Mouse (Mus musculus): ENCODE results near the gene Clcn7. TPM values are rescaled to one million over a fixed set of nuclear protein-coding genes. Genes with fewer than 3 reads are reported as not detected.

Clcn7 gene
- polyA plus RNA-seq, 1 experiment from 2014 or later, result 36.3 TPM

- WGBS, result under 1% methylated on average over 80 of the region's 104 CpGs
- peak; percentile 41; the same call in 1 of the 2 replicates for ATAC-seq (replicated peaks)
- H3K4me1 ChIP-seq, result peaks cover 43% of the 10 kb centered on the region
- peak within 1 kb of the TSS; percentile 72 for H3K9ac ChIP-seq
- peak within 1 kb of the TSS; percentile 80 for H3K27ac ChIP-seq
- H3K4me2 ChIP-seq, result peak within 1 kb of the TSS; percentile 95
- H3K27me3 ChIP-seq (replicated peaks), result no peaks in the 10 kb centered on the region
- no peaks in the 10 kb centered on the region for H3K9me3 ChIP-seq
- peak within 1 kb of the TSS; percentile 77 for H3K4me3 ChIP-seq
- 0 out of 2 replicates have a peak, but pooled peaks cover 6% of the 10 kb centered on the region for H3K36me3 ChIP-seq (replicated peaks)
Observed at GRCm38 (mm10) chr17:25188150-25189031, 55.2 kb downstream of the Clcn7 start, which contains the start of gene Unkl. TSS of gene Unkl (plus strand) at chr17:25188397.

GRCm38 (mm10) chr17:25189091-25189490, 55.9 kb downstream of the Clcn7 start:
- H3K27ac ChIP-seq, result no peak overlapping the region
- 4% methylated on average over 16 of the region's 16 CpGs for WGBS

GRCm38 (mm10) chr17:25202401-25202800, 69.2 kb downstream of the Clcn7 start:
- H3K9ac ChIP-seq, result no peak overlapping the region
- H3K27me3 ChIP-seq (replicated peaks), result no peaks in the 10 kb centered on the region
- H3K4me3 ChIP-seq, result no peak overlapping the region
- no peaks in the 10 kb centered on the region for H3K4me1 ChIP-seq
- no peaks in the 10 kb centered on the region for H3K9me3 ChIP-seq
- ATAC-seq (replicated peaks), result no peak
- WGBS, result 90% methylated on average over 4 of the region's 4 CpGs
- no peak overlapping the region for H3K27ac ChIP-seq
- no peak overlapping the region for H3K4me2 ChIP-seq
- peaks cover 43% of the 10 kb centered on the region for H3K36me3 ChIP-seq (replicated peaks)

More at GRCm38 (mm10) chr17:25189091-25189490, 55.9 kb downstream of the Clcn7 start:
- no peaks in the 10 kb centered on the region for H3K27me3 ChIP-seq (replicated peaks)
- no peaks in the 10 kb centered on the region for H3K9me3 ChIP-seq
- H3K4me3 ChIP-seq, result peak overlapping the region; percentile 77
- H3K4me1 ChIP-seq, result peaks cover 38% of the 10 kb centered on the region
- peak overlapping the region; percentile 95 for H3K4me2 ChIP-seq
- ATAC-seq (replicated peaks), result no peak
- H3K36me3 ChIP-seq (replicated peaks), result 0 out of 2 replicates have a peak, but pooled peaks cover 10% of the 10 kb centered on the region
- peak overlapping the region; percentile 72 for H3K9ac ChIP-seq

- Histone ChIP-seq H3K9ac (no peak overlapping the region), H3K4me3 (no peak overlapping the region), H3K36me3 (replicated peaks) (peaks cover 52% of the 10 kb centered on the region), H3K9me3 (no peaks in the 10 kb centered on the region), H3K4me1 (no peaks in the 10 kb centered on the region), H3K27ac (no peak overlapping the region), H3K27me3 (replicated peaks) (no peaks in the 10 kb centered on the region), H3K4me2 (no peak overlapping the region)
- ATAC-seq (replicated peaks), result no peak
- WGBS, result 95% methylated on average over 4 of the region's 4 CpGs
Observed at GRCm38 (mm10) chr17:25210006-25210405, 76.8 kb downstream of the Clcn7 start.

- H3K4me1 ChIP-seq, result no peaks in the 10 kb centered on the region
- no peak overlapping the region for H3K27ac ChIP-seq
- no peaks in the 10 kb centered on the region for H3K27me3 ChIP-seq (replicated peaks)
- WGBS, result 90% methylated on average over 15 of the region's 15 CpGs
- peaks cover 44% of the 10 kb centered on the region for H3K36me3 ChIP-seq (replicated peaks)
- no peak overlapping the region for H3K4me2 ChIP-seq
- no peak overlapping the region for H3K4me3 ChIP-seq
- no peaks in the 10 kb centered on the region for H3K9me3 ChIP-seq
- H3K9ac ChIP-seq, result no peak overlapping the region
- no peak for ATAC-seq (replicated peaks)
Observed at GRCm38 (mm10) chr17:25210680-25211466, 77.7 kb downstream of the Clcn7 start.

GRCm38 (mm10) chr17:25211705-25212104, 78.5 kb downstream of the Clcn7 start:
- no peaks in the 10 kb centered on the region for H3K27me3 ChIP-seq (replicated peaks)
- H3K4me3 ChIP-seq, result no peak overlapping the region
- H3K27ac ChIP-seq, result no peak overlapping the region
- H3K9me3 ChIP-seq, result no peaks in the 10 kb centered on the region
- no peak overlapping the region for H3K4me2 ChIP-seq
- H3K4me1 ChIP-seq, result no peaks in the 10 kb centered on the region
- no peak overlapping the region for H3K9ac ChIP-seq
- 89% methylated on average over 4 of the region's 4 CpGs for WGBS
- ATAC-seq (replicated peaks), result no peak
- H3K36me3 ChIP-seq (replicated peaks), result peaks cover 46% of the 10 kb centered on the region

Other genes with a start within 250 kb of the Clcn7 start
- gene Nubp2, start 247.0 kb upstream of the Clcn7 start, polyA plus RNA-seq (2015; fragmentation: Nextera tagmentation; extraction: Ambion mirVana), result 61.2 and 65.7 TPM in 2 replicates
- 94.1 and 97.2 TPM in 2 replicates for gene Spsb3, start 246.7 kb upstream of the Clcn7 start, polyA plus RNA-seq (2015; fragmentation: Nextera tagmentation; extraction: Ambion mirVana)
- 31.5 and 33.4 TPM in 2 replicates for gene Eme2, start 238.3 kb upstream of the Clcn7 start, polyA plus RNA-seq (2015; fragmentation: Nextera tagmentation; extraction: Ambion mirVana)
- 73.1 and 78.9 TPM in 2 replicates for gene Mrps34, start 238.3 kb upstream of the Clcn7 start, polyA plus RNA-seq (2015; fragmentation: Nextera tagmentation; extraction: Ambion mirVana)
- 79.7 and 82.3 TPM in 2 replicates for gene Nme3, start 236.9 kb upstream of the Clcn7 start, polyA plus RNA-seq (2015; fragmentation: Nextera tagmentation; extraction: Ambion mirVana)
- gene Mapk8ip3, start 196.4 kb upstream of the Clcn7 start, polyA plus RNA-seq (2015; fragmentation: Nextera tagmentation; extraction: Ambion mirVana), result 99.5 and 112 TPM in 2 replicates
- 102 and 103 TPM in 2 replicates for gene Jpt2, start 172.7 kb upstream of the Clcn7 start, polyA plus RNA-seq (2015; fragmentation: Nextera tagmentation; extraction: Ambion mirVana)
- 6.3 and 7.1 TPM in 2 replicates for gene Cramp1l, start 117.6 kb upstream of the Clcn7 start, polyA plus RNA-seq (2015; fragmentation: Nextera tagmentation; extraction: Ambion mirVana)
- gene Ift140, start 117.3 kb upstream of the Clcn7 start, polyA plus RNA-seq (2015; fragmentation: Nextera tagmentation; extraction: Ambion mirVana), result 20.0 and 22.5 TPM in 2 replicates
- 12.6 and 13.0 TPM in 2 replicates for gene Tmem204, start 49.8 kb upstream of the Clcn7 start, polyA plus RNA-seq (2015; fragmentation: Nextera tagmentation; extraction: Ambion mirVana)
- 57.8 and 67.0 TPM in 2 replicates for gene Telo2, start 17.4 kb upstream of the Clcn7 start, polyA plus RNA-seq (2015; fragmentation: Nextera tagmentation; extraction: Ambion mirVana)
- not detected in 2 replicates for gene Ptx4, start 12.6 kb upstream of the Clcn7 start, polyA plus RNA-seq (2015; fragmentation: Nextera tagmentation; extraction: Ambion mirVana)
- not detected in 2 replicates for gene Ccdc154, start 29.1 kb downstream of the Clcn7 start, polyA plus RNA-seq (2015; fragmentation: Nextera tagmentation; extraction: Ambion mirVana)
- gene Gm38655, start 42.1 kb downstream of the Clcn7 start, polyA plus RNA-seq (2015; fragmentation: Nextera tagmentation; extraction: Ambion mirVana), result not detected in 2 replicates
- gene BC003965, start 51.2 kb downstream of the Clcn7 start, polyA plus RNA-seq (2015; fragmentation: Nextera tagmentation; extraction: Ambion mirVana), result 34.4 and 35.7 TPM in 2 replicates
- 17.1 TPM in 2 replicates for gene Unkl, start 55.0 kb downstream of the Clcn7 start, polyA plus RNA-seq (2015; fragmentation: Nextera tagmentation; extraction: Ambion mirVana)
- 96.0 and 108 TPM in 2 replicates for gene Gnptg, start 106.7 kb downstream of the Clcn7 start, polyA plus RNA-seq (2015; fragmentation: Nextera tagmentation; extraction: Ambion mirVana)
- 62.7 and 62.9 TPM in 2 replicates for gene Tsr3, start 106.8 kb downstream of the Clcn7 start, polyA plus RNA-seq (2015; fragmentation: Nextera tagmentation; extraction: Ambion mirVana)
- gene Baiap3, start 123.0 kb downstream of the Clcn7 start, polyA plus RNA-seq (2015; fragmentation: Nextera tagmentation; extraction: Ambion mirVana), result 26.8 and 30.3 TPM in 2 replicates
- gene Ube2i, start 141.2 kb downstream of the Clcn7 start, polyA plus RNA-seq (2015; fragmentation: Nextera tagmentation; extraction: Ambion mirVana), result 503 and 512 TPM in 2 replicates
- gene Prss34, start 165.0 kb downstream of the Clcn7 start, polyA plus RNA-seq (2015; fragmentation: Nextera tagmentation; extraction: Ambion mirVana), result 0.23 TPM in 1 of 2 replicates, not detected in the other
- gene Prss28, start 175.3 kb downstream of the Clcn7 start, polyA plus RNA-seq (2015; fragmentation: Nextera tagmentation; extraction: Ambion mirVana), result not detected in 2 replicates
- not detected in 2 replicates for gene Prss29, start 185.3 kb downstream of the Clcn7 start, polyA plus RNA-seq (2015; fragmentation: Nextera tagmentation; extraction: Ambion mirVana)
- not detected in 2 replicates for gene Tpsab1, start 212.2 kb downstream of the Clcn7 start, polyA plus RNA-seq (2015; fragmentation: Nextera tagmentation; extraction: Ambion mirVana)
- gene Tpsb2, start 232.9 kb downstream of the Clcn7 start, polyA plus RNA-seq (2015; fragmentation: Nextera tagmentation; extraction: Ambion mirVana), result 0.15 and 0.70 TPM in 2 replicates
- gene Tpsg1, start 235.9 kb downstream of the Clcn7 start, polyA plus RNA-seq (2015; fragmentation: Nextera tagmentation; extraction: Ambion mirVana), result 0.79 and 0.93 TPM in 2 replicates

All from midbrain, embryonic 15.5 days (tissue).